In genomic region chr16:91406585-91407220, GRCm38 (mm10) we compare ENCODE assay signal across 9 mouse cellular contexts. TPM values are rescaled to one million over a fixed set of nuclear protein-coding genes. Genes with fewer than 3 reads are reported as not detected.
DNase-seq lines count a peak whose midpoint lies in the region; ATAC-seq and TF ChIP-seq lines count a peak whose summit lies in the region.
"Had no signal": no experiment of that assay in that cellular context is flagged by ENCODE, and none has a peak within 500 bp of the region (broad histone marks: within the 10 kb centered on the region; RNA-seq: fewer than 3 reads in every experiment).

No protein-coding gene starts in this region.

- ATAC-seq in erythroblast, adult 5-6 weeks (replicated peaks; ENCODE audit: low FRiP score, poor library complexity, severe bottlenecking) = peak; percentile 63
- peak; percentile 23; the same call in 1 of the 2 replicates for ATAC-seq in megakaryocyte, adult 5-6 weeks (ENCODE audit: poor library complexity, severe bottlenecking)

- no peaks in the 10 kb centered on the region for H3K9me3 ChIP-seq in ES-Bruce4 (replicated peaks; ENCODE audit: control insufficient read depth, insufficient read depth, low read length, poor library complexity, severe bottlenecking)

- TF ChIP-seq CTCF in ES-Bruce4 (IDR thresholded peaks at IDR 0.05; ENCODE audit: low read depth, low read length) = no peak

- peak overlapping the region; percentile 85 for H3K9ac ChIP-seq in ES-Bruce4 (ENCODE audit: low read depth, poor library complexity, severe bottlenecking)

- intact Hi-C loops in heart, postnatal 25 days (cut with DNase I) = loop anchor here (2.0 kb wide), 2 partner anchors 34 to 78 kb away; partner anchors contain the start of gene Ifnar1

- DNase-seq in adrenal gland, postnatal 36 days = peak; percentile 52 to 63
- no peak for DNase-seq in adrenal gland, adult 8-10 months
- peak; percentile 25 for DNase-seq in heart, postnatal 25 days (ENCODE audit: low spot score)
- DNase-seq in kidney, postnatal 36 days = peak; percentile 59 to 65
- DNase-seq in spleen, postnatal 4 days (ENCODE audit: low spot score in 2 of 2) = peak; percentile 56 to 82

- TF ChIP-seq POLR2A in ES-Bruce4 (IDR thresholded peaks at IDR 0.05; ENCODE audit: insufficient read depth, low read length) = no peak

- TF ChIP-seq EP300 in ES-Bruce4 (IDR thresholded peaks at IDR 0.05; ENCODE audit: insufficient read depth, low read depth, low read length) = no peak

- no peaks in the 10 kb centered on the region for H3K36me3 ChIP-seq in ES-Bruce4 (ENCODE audit: control insufficient read depth, insufficient read depth, low read length, poor library complexity, severe bottlenecking)

- H3K27me3 ChIP-seq in ES-Bruce4 (ENCODE audit: control insufficient read depth, insufficient read depth, low read length, poor library complexity, severe bottlenecking) = no peaks in the 10 kb centered on the region

- H3K4me3 ChIP-seq in ES-Bruce4 (ENCODE audit: low read depth, low read length) = peak overlapping the region; percentile 71

- no peak overlapping the region for H3K27ac ChIP-seq in ES-Bruce4 (ENCODE audit: insufficient read depth, low read length)

- H3K4me1 ChIP-seq in ES-Bruce4 (ENCODE audit: control insufficient read depth, insufficient read depth, low read length) = no peaks in the 10 kb centered on the region

RNA-seq across cellular contexts. Expression of gene Il10rb, which starts 0.7 kb away (rescaled TPM):
- total RNA-seq in adrenal gland, postnatal 36 days (2021) = 100 to 1,000 TPM; 202 to 301 TPM
- 100 to 1,000 TPM; 281 to 305 (median 301) TPM for total RNA-seq in adrenal gland, adult 8-10 months (2022)
- polyA plus RNA-seq in ES-Bruce4 (2011; ENCODE audit: insufficient read depth, insufficient read length, low read depth, missing spikeins) = 3.5 and 4.3 TPM in 2 replicates
- 43.9 and 52.3 TPM in 2 replicates for total RNA-seq in erythroblast, adult 5-6 weeks (2015; ENCODE audit: low replicate concordance)
- total RNA-seq in erythroblast, adult 5-6 weeks (2017; ENCODE audit: low replicate concordance) = 39.4 and 48.8 TPM in 2 replicates
- 100 to 1,000 TPM in 1 of 2 experiments, 10 to 100 TPM in 1; 97.5 to 105 TPM for total RNA-seq in heart, postnatal 25 days (2021)
- total RNA-seq in megakaryocyte, adult 5-6 weeks (2015) = 66.6 and 68.3 TPM in 2 replicates
- total RNA-seq in megakaryocyte, adult 5-6 weeks (2017) = 63.3 and 64.6 TPM in 2 replicates

RNA-seq across cellular contexts. Expression of gene Gm21970, which starts 15.2 kb away (rescaled TPM):
- total RNA-seq in adrenal gland, postnatal 36 days (2021) = not detected
- total RNA-seq in adrenal gland, adult 8-10 months (2022) = under 1 TPM in 1 of 4 experiments, not detected in 3; 0.54 TPM
- 1.6 TPM in 1 of 2 replicates, not detected in the other for polyA plus RNA-seq in ES-Bruce4 (2011; ENCODE audit: insufficient read depth, insufficient read length, low read depth, missing spikeins)
- 12.3 TPM in 1 of 2 replicates, not detected in the other for total RNA-seq in erythroblast, adult 5-6 weeks (2015; ENCODE audit: low replicate concordance)
- total RNA-seq in erythroblast, adult 5-6 weeks (2017; ENCODE audit: low replicate concordance) = 7.8 TPM in 1 of 2 replicates, not detected in the other
- not detected for total RNA-seq in heart, postnatal 25 days (2021)
- total RNA-seq in megakaryocyte, adult 5-6 weeks (2015) = 0.29 TPM in 1 of 2 replicates, not detected in the other
- total RNA-seq in megakaryocyte, adult 5-6 weeks (2017) = not detected in 2 replicates
- total RNA-seq: heart, postnatal 14 days had no signal

RNA-seq across cellular contexts. Expression of gene Ifnar2, which starts 34.1 kb away (rescaled TPM):
- 100 to 1,000 TPM; 101 to 120 TPM for total RNA-seq in adrenal gland, postnatal 36 days (2021)
- 100 to 1,000 TPM in 1 of 4 experiments, 10 to 100 TPM in 3; 83.7 to 103 (median 95.8) TPM for total RNA-seq in adrenal gland, adult 8-10 months (2022)
- 13.4 and 19.6 TPM in 2 replicates for polyA plus RNA-seq in ES-Bruce4 (2011; ENCODE audit: insufficient read depth, insufficient read length, low read depth, missing spikeins)
- 126 and 156 TPM in 2 replicates for total RNA-seq in erythroblast, adult 5-6 weeks (2015; ENCODE audit: low replicate concordance)
- 132 and 164 TPM in 2 replicates for total RNA-seq in erythroblast, adult 5-6 weeks (2017; ENCODE audit: low replicate concordance)
- total RNA-seq in heart, postnatal 25 days (2021) = 10 to 100 TPM; 34.5 to 37.6 TPM
- 287 and 289 TPM in 2 replicates for total RNA-seq in megakaryocyte, adult 5-6 weeks (2015)
- total RNA-seq in megakaryocyte, adult 5-6 weeks (2017) = 257 and 285 TPM in 2 replicates
